Comparison of ENCODE assay signal across 8 mouse cellular contexts in genomic region chr1:132190040-132190513, GRCm38 (mm10). TPM values are rescaled to one million over a fixed set of nuclear protein-coding genes. Genes with fewer than 3 reads are reported as not detected.
A peak's percentile ranks its signal among the peaks of the same experiment; 100 is the strongest.
DNase-seq lines count a peak whose midpoint lies in the region; ATAC-seq lines count a peak whose summit lies in the region.

No protein-coding gene starts in this region.

- peak overlapping the region; percentile 97 for H3K9ac ChIP-seq in forebrain, embryonic 16.5 days (replicated peaks; ENCODE audit: low read depth, low read length)

- WGBS in forebrain, embryonic 16.5 days = under 1% methylated on average over 46 of the region's 50 CpGs

- peak overlapping the region; percentile 84 for H3K4me3 ChIP-seq in forebrain, embryonic 16.5 days (replicated peaks; ENCODE audit: low read length)

- H3K36me3 ChIP-seq in forebrain, embryonic 16.5 days (ENCODE audit: control insufficient read depth, insufficient read depth) = no peaks in the 10 kb centered on the region

- ATAC-seq in forebrain, embryonic 16.5 days = peak; percentile 81

- H3K27ac ChIP-seq in forebrain, embryonic 16.5 days (ENCODE audit: low read length) = peak overlapping the region; percentile 99

- H3K4me1 ChIP-seq in forebrain, embryonic 16.5 days (replicated peaks; ENCODE audit: control insufficient read depth, insufficient read depth, low read length) = peaks cover 38% of the 10 kb centered on the region

- H3K9me3 ChIP-seq in forebrain, embryonic 16.5 days (ENCODE audit: control insufficient read depth, low read length) = no peaks in the 10 kb centered on the region

- H3K4me2 ChIP-seq in forebrain, embryonic 16.5 days (ENCODE audit: low read length) = peak overlapping the region; percentile 67

- no peaks in the 10 kb centered on the region for H3K27me3 ChIP-seq in forebrain, embryonic 16.5 days (replicated peaks; ENCODE audit: control insufficient read depth, insufficient read depth, low read length)

- DNase-seq in cerebellum, postnatal 10 days = peak; percentile 88 to 90
- no peak for DNase-seq in cerebellum, adult 9-10 months
- peak; percentile 85 for DNase-seq in ZHBTc4 (ENCODE audit: low read depth, low spot score)
- peak; percentile 27 to 59 for DNase-seq in kidney, postnatal 25 days
- DNase-seq in lung, postnatal 4 days = peak; percentile 49 to 56
- DNase-seq in right cerebral cortex, postnatal 36 days (ENCODE audit: low spot score in 2 of 2) = peak; percentile 63 to 64
- DNase-seq in spleen, adult 12 weeks (ENCODE audit: low spot score) = no peak

RNA-seq across cellular contexts. Expression of gene Lemd1, which starts 1.2 kb away (rescaled TPM):
- polyA plus RNA-seq in forebrain, embryonic 16.5 days (2015; fragmentation: Nextera tagmentation; extraction: Ambion mirVana) = 14.9 and 18.4 TPM in 2 replicates

RNA-seq across cellular contexts. Expression of gene AC124108.1, which starts 1.2 kb away (rescaled TPM):
- polyA plus RNA-seq in forebrain, embryonic 16.5 days (2015; fragmentation: Nextera tagmentation; extraction: Ambion mirVana) = 2.5 and 3.3 TPM in 2 replicates

RNA-seq across cellular contexts. Expression of gene Gm10188, which starts 39.5 kb away (rescaled TPM):
- 0.86 TPM in 1 of 2 replicates, not detected in the other for polyA plus RNA-seq in forebrain, embryonic 16.5 days (2015; fragmentation: Nextera tagmentation; extraction: Ambion mirVana)

RNA-seq across cellular contexts. Expression of gene Cdk18, which starts 50.6 kb away (rescaled TPM):
- 0.48 and 1.9 TPM in 2 replicates for polyA plus RNA-seq in forebrain, embryonic 16.5 days (2015; fragmentation: Nextera tagmentation; extraction: Ambion mirVana)

Comparison
In these comparisons a context has a peak if more than half of its experiments do, and no peak if none do; other contexts are left out.
1. DNase-seq: peak in cerebellum, postnatal 10 days (2 of 2), ZHBTc4 (single experiment), kidney, postnatal 25 days (2 of 2), lung, postnatal 4 days (2 of 2) and right cerebral cortex, postnatal 36 days (2 of 2); none in cerebellum, adult 9-10 months (single experiment) and spleen, adult 12 weeks (single experiment).